In genomic region chr12:33170822-33171221, GRCm38 (mm10) we compare ENCODE assay signal across 22 mouse cellular contexts. TPM values are rescaled to one million over a fixed set of nuclear protein-coding genes. Genes with fewer than 3 reads are reported as not detected.
DNase-seq lines count a peak whose midpoint lies in the region; ATAC-seq lines count a peak whose summit lies in the region.
"Had no signal": no experiment of that assay in that cellular context is flagged by ENCODE, and none has a peak within 500 bp of the region (broad histone marks: within the 10 kb centered on the region; RNA-seq: fewer than 3 reads in every experiment).

No protein-coding gene starts in this region.

- no peaks in the 10 kb centered on the region for H3K27me3 ChIP-seq in heart, embryonic 11.5 days (ENCODE audit: control insufficient read depth, insufficient read depth, low read length)
- H3K27me3 ChIP-seq: forebrain, embryonic 15.5 days; hindbrain, embryonic 15.5 days; intestine, embryonic 15.5 days; liver, embryonic 15.5 days; midbrain, embryonic 12.5 days; neural tube, embryonic 13.5 days had no signal

- H3K4me1 ChIP-seq in heart, embryonic 11.5 days (ENCODE audit: control insufficient read depth, insufficient read depth, low read length) = peaks cover 21% of the 10 kb centered on the region

- H3K4me3 ChIP-seq in heart, embryonic 11.5 days (ENCODE audit: low read depth, low read length) = no peak overlapping the region
- H3K4me3 ChIP-seq: forebrain, embryonic 15.5 days; hindbrain, embryonic 10.5 days; hindbrain, embryonic 15.5 days; intestine, embryonic 15.5 days; liver, embryonic 15.5 days; midbrain, embryonic 12.5 days; neural tube, embryonic 13.5 days had no signal

- WGBS in heart, embryonic 11.5 days (ENCODE audit: insufficient replicate concordance) = 80% methylated on average over 7 of the region's 7 CpGs

- H3K4me2 ChIP-seq in heart, embryonic 11.5 days = no peak overlapping the region
- H3K4me2 ChIP-seq: forebrain, embryonic 15.5 days; hindbrain, embryonic 15.5 days; intestine, embryonic 15.5 days; liver, embryonic 15.5 days; midbrain, embryonic 12.5 days; neural tube, embryonic 13.5 days had no signal

- ATAC-seq in heart, embryonic 11.5 days (replicated peaks; ENCODE audit: insufficient number of reproducible peaks, low FRiP score, low TSS enrichment) = no peak
- ATAC-seq: forebrain, embryonic 15.5 days; intestine, embryonic 15.5 days had no signal

- H3K9ac ChIP-seq in heart, embryonic 11.5 days (ENCODE audit: low read depth, low read length) = no peak overlapping the region
- H3K9ac ChIP-seq: forebrain, embryonic 15.5 days; hindbrain, embryonic 15.5 days; intestine, embryonic 15.5 days; liver, embryonic 15.5 days; midbrain, embryonic 12.5 days; neural tube, embryonic 13.5 days had no signal

- no peaks in the 10 kb centered on the region for H3K9me3 ChIP-seq in heart, embryonic 11.5 days (replicated peaks; ENCODE audit: control insufficient read depth, low read length)
- H3K9me3 ChIP-seq: forebrain, embryonic 15.5 days; hindbrain, embryonic 10.5 days; hindbrain, embryonic 15.5 days; intestine, embryonic 15.5 days; liver, embryonic 15.5 days; megakaryocyte, embryonic 14.5 days; midbrain, embryonic 12.5 days; neural tube, embryonic 13.5 days had no signal

- H3K36me3 ChIP-seq in heart, embryonic 11.5 days (ENCODE audit: control insufficient read depth, insufficient read depth, low read length) = no peaks in the 10 kb centered on the region
- H3K36me3 ChIP-seq: forebrain, embryonic 15.5 days; hindbrain, embryonic 15.5 days; intestine, embryonic 15.5 days; liver, embryonic 15.5 days; midbrain, embryonic 12.5 days; neural tube, embryonic 13.5 days had no signal

- peak; percentile 87 for DNase-seq in heart, adult 11 months
- peak; percentile 40 for DNase-seq in 416B (ENCODE audit: low read depth)
- DNase-seq in CD4-positive, CD25-positive, alpha-beta regulatory T cell, adult 2 months (ENCODE audit: low read depth, low spot score) = peak; percentile 62
- DNase-seq in adipocyte (ENCODE audit: low spot score) = peak; percentile 54
- DNase-seq in kidney, postnatal 25 days = no peak
- DNase-seq in kidney, postnatal 36 days = no peak
- no peak for DNase-seq in MN1 (ENCODE audit: low spot score)
- DNase-seq: adrenal gland, postnatal 25 days; cerebellum, adult 2 months; cerebellum, postnatal 25 days; heart, postnatal 14 days; kidney, adult 2 months; layer of hippocampus, postnatal 36 days had no signal

- H3K27ac ChIP-seq in heart, embryonic 11.5 days (ENCODE audit: low read depth, low read length) = no peak overlapping the region
- H3K27ac ChIP-seq: forebrain, embryonic 15.5 days; hindbrain, embryonic 10.5 days; hindbrain, embryonic 15.5 days; intestine, embryonic 15.5 days; liver, embryonic 15.5 days; midbrain, embryonic 12.5 days; neural tube, embryonic 13.5 days had no signal

RNA-seq across cellular contexts. Expression of gene Atxn7l1, which starts 23.3 kb away (rescaled TPM):
- 15.6 and 18.7 TPM in 2 replicates for polyA plus RNA-seq in heart, embryonic 11.5 days (2014; fragmentation: Nextera tagmentation; extraction: Ambion mirVana)

Comparison
In these comparisons a context has a peak if more than half of its experiments do, and no peak if none do; other contexts are left out.
1. DNase-seq: peak in heart, adult 11 months (single experiment), 416B (single experiment), CD4-positive, CD25-positive, alpha-beta regulatory T cell, adult 2 months (single experiment) and adipocyte (single experiment); none in kidney, postnatal 25 days (0 of 2), kidney, postnatal 36 days (0 of 2) and MN1 (single experiment).